Comparison of ENCODE assay signal across 14 mouse cellular contexts in genomic region chr5:140509204-140509603, GRCm38 (mm10). TPM values are rescaled to one million over a fixed set of nuclear protein-coding genes. Genes with fewer than 3 reads are reported as not detected.
DNase-seq lines count a peak whose midpoint lies in the region; ATAC-seq and TF ChIP-seq lines count a peak whose summit lies in the region.
"Had no signal": no experiment of that assay in that cellular context is flagged by ENCODE, and none has a peak within 500 bp of the region (broad histone marks: within the 10 kb centered on the region; RNA-seq: fewer than 3 reads in every experiment).

No protein-coding gene starts in this region.

- H3K4me1 ChIP-seq in hindbrain, embryonic 12.5 days = peaks cover 54% of the 10 kb centered on the region
- H3K4me1 ChIP-seq in hindbrain, embryonic 14.5 days (replicated peaks; ENCODE audit: control insufficient read depth, insufficient read depth, low read length) = peaks cover 19% of the 10 kb centered on the region
- H3K4me1 ChIP-seq in limb, embryonic 11.5 days (ENCODE audit: control insufficient read depth, insufficient read depth, low read length) = peaks cover 28% of the 10 kb centered on the region
- peaks cover 6% of the 10 kb centered on the region; the same call in 1 of the 2 replicates for H3K4me1 ChIP-seq in stomach, postnatal 0 days (replicated peaks; ENCODE audit: control insufficient read depth, insufficient read depth)

- H3K9me3 ChIP-seq in hindbrain, embryonic 12.5 days (replicated peaks) = no peaks in the 10 kb centered on the region
- no peaks in the 10 kb centered on the region for H3K9me3 ChIP-seq in hindbrain, embryonic 14.5 days (ENCODE audit: control insufficient read depth, low read length)
- H3K9me3 ChIP-seq in limb, embryonic 11.5 days (ENCODE audit: control insufficient read depth, low read length) = no peaks in the 10 kb centered on the region
- no peaks in the 10 kb centered on the region for H3K9me3 ChIP-seq in stomach, postnatal 0 days (ENCODE audit: control insufficient read depth, low read length)
- H3K9me3 ChIP-seq: stomach, embryonic 15.5 days had no signal

- 0 out of 2 replicates have a peak overlapping the region, but pooled peaks have one; percentile 44 for H3K27ac ChIP-seq in hindbrain, embryonic 12.5 days
- H3K27ac ChIP-seq in hindbrain, embryonic 14.5 days = no peak overlapping the region
- no peak overlapping the region for H3K27ac ChIP-seq in limb, embryonic 11.5 days (replicated peaks; ENCODE audit: low read depth, low read length)
- peak overlapping the region; percentile 36 for H3K27ac ChIP-seq in stomach, postnatal 0 days (replicated peaks)

- no peak for TF ChIP-seq CTCF in stomach, postnatal 0 days (IDR thresholded peaks at IDR 0.05; ENCODE audit: low read depth)

- no peaks in the 10 kb centered on the region for H3K36me3 ChIP-seq in hindbrain, embryonic 12.5 days
- H3K36me3 ChIP-seq in hindbrain, embryonic 14.5 days (replicated peaks; ENCODE audit: control insufficient read depth, insufficient read depth) = no peaks in the 10 kb centered on the region
- H3K36me3 ChIP-seq in limb, embryonic 11.5 days (ENCODE audit: control insufficient read depth, insufficient read depth, low read length) = no peaks in the 10 kb centered on the region
- no peaks in the 10 kb centered on the region for H3K36me3 ChIP-seq in stomach, postnatal 0 days (ENCODE audit: control insufficient read depth, insufficient read depth, low read length)
- H3K36me3 ChIP-seq: stomach, embryonic 15.5 days had no signal

- 39% methylated on average over 9 of the region's 9 CpGs for WGBS in hindbrain, embryonic 12.5 days
- WGBS in hindbrain, embryonic 14.5 days = 41% methylated on average over 9 of the region's 9 CpGs
- WGBS in limb, embryonic 11.5 days = 45% methylated on average over 9 of the region's 9 CpGs
- WGBS in stomach, postnatal 0 days = 60% methylated on average over 9 of the region's 9 CpGs

- no peak for ATAC-seq in hindbrain, embryonic 12.5 days (ENCODE audit: low FRiP score)
- no peak for ATAC-seq in hindbrain, embryonic 14.5 days (ENCODE audit: low FRiP score)
- no peak for ATAC-seq in limb, embryonic 11.5 days (ENCODE audit: insufficient number of reproducible peaks, low FRiP score, low TSS enrichment, low read depth)
- no peak for ATAC-seq in stomach, postnatal 0 days (ENCODE audit: low FRiP score, low TSS enrichment)
- ATAC-seq: activated CD4-positive, CD25-positive, alpha-beta regulatory T cell, adult 4 months; forebrain, embryonic 16.5 days had no signal

- no peak for TF ChIP-seq EP300 in stomach, postnatal 0 days (optimal IDR thresholded peaks at IDR 0.05)

- H3K4me3 ChIP-seq in hindbrain, embryonic 12.5 days = no peak overlapping the region
- no peak overlapping the region for H3K4me3 ChIP-seq in hindbrain, embryonic 14.5 days (replicated peaks; ENCODE audit: low read length)
- no peak overlapping the region for H3K4me3 ChIP-seq in limb, embryonic 11.5 days (ENCODE audit: low read depth, low read length)
- no peak overlapping the region for H3K4me3 ChIP-seq in stomach, postnatal 0 days (ENCODE audit: low read depth, low read length)
- H3K4me3 ChIP-seq: stomach, embryonic 15.5 days had no signal

- no peak overlapping the region for H3K9ac ChIP-seq in hindbrain, embryonic 12.5 days
- no peak overlapping the region for H3K9ac ChIP-seq in hindbrain, embryonic 14.5 days
- H3K9ac ChIP-seq in limb, embryonic 11.5 days (ENCODE audit: low read length) = no peak overlapping the region
- H3K9ac ChIP-seq in stomach, postnatal 0 days (ENCODE audit: low read length) = no peak overlapping the region
- H3K9ac ChIP-seq: stomach, embryonic 15.5 days had no signal

- no peak overlapping the region for H3K4me2 ChIP-seq in hindbrain, embryonic 12.5 days (replicated peaks)
- H3K4me2 ChIP-seq in hindbrain, embryonic 14.5 days (replicated peaks) = no peak overlapping the region
- H3K4me2 ChIP-seq in limb, embryonic 11.5 days (ENCODE audit: low read depth, severe bottlenecking) = 0 out of 2 replicates have a peak overlapping the region, but pooled peaks have one; percentile 16
- 0 out of 2 replicates have a peak overlapping the region, but pooled peaks have one; percentile 11 for H3K4me2 ChIP-seq in stomach, postnatal 0 days (replicated peaks; ENCODE audit: low read depth)

- peaks cover 2% of the 10 kb centered on the region; the same call in 1 of the 2 replicates for H3K27me3 ChIP-seq in hindbrain, embryonic 12.5 days
- H3K27me3 ChIP-seq in hindbrain, embryonic 14.5 days (ENCODE audit: control insufficient read depth, insufficient read depth, low read length) = no peaks in the 10 kb centered on the region
- H3K27me3 ChIP-seq in limb, embryonic 11.5 days (ENCODE audit: control insufficient read depth, insufficient read depth, low read length) = no peaks in the 10 kb centered on the region
- no peaks in the 10 kb centered on the region for H3K27me3 ChIP-seq in stomach, postnatal 0 days (ENCODE audit: control insufficient read depth, insufficient read depth, low read length)
- H3K27me3 ChIP-seq: stomach, embryonic 15.5 days had no signal

- DNase-seq in hindbrain, embryonic 14.5 days (ENCODE audit: low spot score) = no peak
- peak; percentile 17 for DNase-seq in retina, postnatal 1 day
- DNase-seq in retina, embryonic 14.5 days (ENCODE audit: low spot score) = no peak
- DNase-seq in limb, embryonic 11.5 days (ENCODE audit: low spot score) = no peak
- no peak for DNase-seq in stomach, postnatal 0 days (ENCODE audit: low spot score)
- DNase-seq in thymus, postnatal 10 days (ENCODE audit: low spot score in 2 of 2) = no peak
- no peak for DNase-seq in layer of hippocampus, adult 18-20 months (ENCODE audit: low spot score in 2 of 2)
- DNase-seq: midbrain, embryonic 14.5 days had no signal

RNA-seq across cellular contexts. Expression of gene Chst12, which starts 3.9 kb away (rescaled TPM):
- 16.1 and 19.6 TPM in 2 replicates for polyA plus RNA-seq in hindbrain, embryonic 12.5 days (2016; fragmentation: Nextera tagmentation; extraction: Ambion mirVana)
- 22.9 and 23.4 TPM in 2 replicates for polyA plus RNA-seq in hindbrain, embryonic 14.5 days (2014; fragmentation: Nextera tagmentation; extraction: Ambion mirVana)
- polyA plus RNA-seq in limb, embryonic 11.5 days (2014; fragmentation: Nextera tagmentation; extraction: Ambion mirVana) = 11.9 and 16.6 TPM in 2 replicates
- polyA plus RNA-seq in stomach, postnatal 0 days (2015; fragmentation: Nextera tagmentation; extraction: Ambion mirVana) = 12.8 and 15.8 TPM in 2 replicates
- 10 to 100 TPM; 18.4 to 18.8 TPM for total RNA-seq in layer of hippocampus, adult 18-20 months (2021)

RNA-seq across cellular contexts. Expression of gene Grifin, which starts 55.7 kb away (rescaled TPM):
- polyA plus RNA-seq in hindbrain, embryonic 12.5 days (2016; fragmentation: Nextera tagmentation; extraction: Ambion mirVana) = not detected in 2 replicates
- polyA plus RNA-seq in hindbrain, embryonic 14.5 days (2014; fragmentation: Nextera tagmentation; extraction: Ambion mirVana) = 0.61 TPM in 1 of 2 replicates, not detected in the other
- not detected in 2 replicates for polyA plus RNA-seq in limb, embryonic 11.5 days (2014; fragmentation: Nextera tagmentation; extraction: Ambion mirVana)
- 0.17 TPM in 2 replicates for polyA plus RNA-seq in stomach, postnatal 0 days (2015; fragmentation: Nextera tagmentation; extraction: Ambion mirVana)
- not detected for total RNA-seq in layer of hippocampus, adult 18-20 months (2021)
- total RNA-seq: granulocyte monocyte progenitor cell, adult 5-6 weeks; left cerebral cortex, adult 18-20 months had no signal
- polyA plus RNA-seq: forebrain, embryonic 16.5 days; midbrain, embryonic 14.5 days had no signal

Comparison
In these comparisons a context has a peak if more than half of its experiments do, and no peak if none do; other contexts are left out.
1. H3K27ac ChIP-seq: peak in hindbrain, embryonic 12.5 days (single experiment) and stomach, postnatal 0 days (single experiment); none in hindbrain, embryonic 14.5 days (single experiment) and limb, embryonic 11.5 days (single experiment).
2. H3K4me2 ChIP-seq: peak in limb, embryonic 11.5 days (single experiment) and stomach, postnatal 0 days (single experiment); none in hindbrain, embryonic 12.5 days (single experiment) and hindbrain, embryonic 14.5 days (single experiment).